Mouse (Mus musculus) layer of hippocampus, adult 8-10 months (tissue): ENCODE measurements around the gene Gpr19. TPM values are rescaled to one million over a fixed set of nuclear protein-coding genes. Genes with fewer than 3 reads are reported as not detected.
A peak's percentile ranks its signal among the peaks of the same experiment; 100 is the strongest.

Experiments
- DNase-seq, 2 experiments: peaks; one replicate each; pipeline ENCODE4 v3.0.0; 2022; ENCODE audit warnings: low spot score in 2 of 2
- total RNA-seq, 4 experiments: library from RNA; stranded (reverse); gene quantifications; 2 replicates each; pipeline ENCODE4 v1.2.4; 2022

Gene Gpr19
- total RNA-seq, 4 experiments from 2014 or later = 25.3 to 28.9 (median 27.3) TPM

GRCm38 (mm10) chr6:134923670-134924069 lies 25.3 kb upstream of the Gpr19 start:
- no peak for DNase-seq

GRCm38 (mm10) chr6:134922511-134923195 lies 24.3 kb upstream of the Gpr19 start:
- DNase-seq = no peak

DNA sequence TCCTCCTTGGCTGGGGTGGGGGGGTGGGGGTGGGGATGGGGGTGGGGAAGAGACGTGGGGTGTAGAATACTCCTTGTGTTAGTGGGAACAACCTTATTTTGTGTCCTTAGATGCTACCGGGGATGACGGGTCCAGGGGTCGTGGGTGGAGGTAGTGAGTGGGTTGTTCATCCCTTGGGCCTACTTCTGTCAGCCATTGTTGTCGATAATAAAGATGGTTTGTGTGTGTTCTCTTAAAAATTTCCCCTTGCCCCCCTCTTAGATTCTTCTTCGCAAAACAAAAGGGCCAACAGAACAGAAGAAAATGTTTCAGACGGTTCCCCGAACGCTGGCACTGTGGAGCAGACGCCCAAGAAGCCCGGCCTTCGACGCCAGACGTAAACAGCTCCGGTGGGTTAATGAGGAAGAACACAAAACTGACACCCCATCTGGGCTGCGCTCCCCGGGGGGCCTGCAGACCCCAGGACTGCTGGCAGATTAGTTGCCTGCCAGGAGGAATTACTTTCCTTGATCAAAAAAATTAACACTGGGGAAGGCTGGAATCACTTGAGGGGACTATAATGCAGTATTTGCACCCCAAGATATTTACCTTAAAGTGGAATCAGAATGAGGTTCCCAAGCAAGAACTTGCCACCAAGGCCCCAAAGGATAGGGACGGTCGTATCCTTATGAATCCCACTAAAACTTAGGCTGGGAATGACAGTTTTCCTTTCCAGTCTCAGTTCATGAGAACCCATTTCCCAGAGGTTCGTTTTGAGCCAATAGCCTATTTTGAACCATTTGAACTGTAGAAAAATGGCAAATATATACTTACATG lies 23.5 kb upstream of the Gpr19 start:
- no peak for DNase-seq

GRCm38 (mm10) chr6:134921014-134921694 lies 22.8 kb upstream of the Gpr19 start:
- peak; percentile 25 to 40 for DNase-seq

DNA sequence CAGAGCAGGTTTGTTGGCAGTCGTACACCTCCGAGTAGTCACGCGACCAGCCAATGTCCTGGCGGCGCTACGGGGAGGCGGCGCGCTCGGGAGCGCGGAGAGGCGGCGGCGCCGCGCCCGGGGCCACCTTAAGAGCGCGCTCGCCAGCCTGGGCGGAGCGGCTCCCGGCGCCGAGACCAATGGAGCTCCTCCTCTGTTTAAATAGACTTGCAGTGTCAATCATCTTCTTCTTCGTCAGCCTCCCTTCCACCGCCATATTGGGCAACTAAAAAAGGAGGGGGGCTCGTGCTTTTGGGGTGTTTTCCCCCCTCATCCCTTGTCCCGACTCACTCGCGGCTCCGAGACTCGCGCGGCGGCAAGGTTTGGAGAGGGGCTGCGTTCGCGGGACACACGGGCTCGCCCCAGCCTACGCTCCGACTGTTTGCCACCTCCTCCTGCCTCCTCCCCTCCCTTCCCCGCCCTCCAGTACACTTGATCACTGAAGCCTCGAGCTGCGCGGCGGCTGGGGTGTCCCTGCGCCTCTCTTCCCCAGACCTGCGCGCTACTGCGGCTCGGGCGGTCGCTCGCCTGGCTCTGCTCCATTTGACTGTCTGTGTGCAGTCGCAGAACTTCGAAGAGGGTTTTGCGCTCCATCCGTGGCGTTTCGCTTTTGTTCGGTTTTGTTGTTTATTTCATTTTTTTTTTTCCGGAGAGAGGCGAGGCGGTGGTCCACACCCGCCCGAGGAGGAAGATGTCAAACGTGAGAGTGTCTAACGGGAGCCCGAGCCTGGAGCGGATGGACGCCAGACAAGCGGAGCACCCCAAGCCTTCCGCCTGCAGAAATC lies 22.0 kb upstream of the Gpr19 start, which contains the start of gene Cdkn1b:
Gene Cdkn1b, plus strand, starts transcription at position 212 of the 824 bp plus-strand sequence.
- DNase-seq = peak; percentile 88 to 91

GRCm38 (mm10) chr6:134919511-134920189 lies 21.3 kb upstream of the Gpr19 start:
- no peak for DNase-seq

GRCm38 (mm10) chr6:134918769-134919168 lies 20.4 kb upstream of the Gpr19 start:
- DNase-seq = no peak

DNA sequence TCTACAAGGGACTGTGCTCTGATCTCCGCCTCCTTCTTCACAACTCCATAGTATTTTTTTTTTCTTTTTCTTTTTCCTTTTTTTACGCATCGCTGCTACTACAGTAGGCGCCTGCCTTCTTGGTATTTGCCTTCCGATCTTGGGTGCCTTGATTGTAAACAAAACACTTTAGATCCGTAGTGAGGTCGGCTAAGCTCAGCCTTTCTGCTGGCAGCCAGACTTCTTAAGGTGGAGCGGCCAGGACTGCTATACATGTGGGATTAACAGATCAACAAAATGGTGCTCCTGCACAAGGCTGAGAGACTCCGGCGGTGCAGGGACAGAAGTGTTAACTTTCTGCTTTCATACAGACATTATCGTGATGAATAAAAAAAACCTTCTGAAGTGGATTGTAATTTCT lies 18.7 kb upstream of the Gpr19 start:
- peak; percentile 26 to 30 for DNase-seq

DNA sequence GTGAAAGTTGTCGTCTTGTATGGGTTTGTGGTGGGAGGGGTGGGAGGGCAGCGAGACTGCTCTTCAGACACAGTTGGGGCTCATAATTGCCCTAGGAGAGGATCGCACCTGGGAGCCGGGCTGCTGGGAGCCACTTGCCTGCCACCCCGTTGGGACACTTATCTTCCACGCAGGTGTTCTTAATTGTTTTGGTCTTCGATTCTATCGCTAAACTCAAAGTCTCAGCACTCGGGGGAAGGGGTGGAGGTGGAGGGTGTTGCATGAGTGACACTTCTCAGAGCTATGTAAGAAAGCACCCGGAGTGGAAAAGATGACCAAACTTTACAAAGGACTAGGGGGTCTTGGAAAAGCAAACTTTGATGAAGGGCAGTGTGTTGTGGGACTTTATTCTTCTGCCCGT lies 18.3 kb upstream of the Gpr19 start:
- DNase-seq = no peak

- DNase-seq = no peak
Measured at GRCm38 (mm10) chr6:134914523-134914922, 16.1 kb upstream of the Gpr19 start.

DNA sequence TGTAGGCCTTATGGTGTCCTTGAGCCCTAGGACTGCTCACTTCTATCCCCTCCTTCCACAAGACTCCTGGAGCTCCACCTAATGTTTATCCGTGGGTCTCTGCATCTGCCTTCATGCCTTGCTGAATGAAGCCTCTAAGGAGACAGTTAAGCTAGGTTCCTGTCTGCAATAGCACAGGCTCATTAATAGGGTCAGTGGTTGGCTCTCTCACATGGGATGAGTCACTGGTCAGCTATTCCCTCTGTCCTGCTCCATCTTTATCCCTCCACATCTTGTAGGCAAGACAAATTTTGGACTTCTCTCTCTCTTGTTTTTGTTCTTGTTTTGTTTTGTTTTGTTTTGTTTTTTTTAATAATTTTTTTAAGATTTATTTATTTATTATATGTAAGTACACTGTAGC lies 7.4 kb upstream of the Gpr19 start:
- no peak for DNase-seq

- DNase-seq = no peak
Measured at GRCm38 (mm10) chr6:134903891-134904884, 5.8 kb upstream of the Gpr19 start.

DNA sequence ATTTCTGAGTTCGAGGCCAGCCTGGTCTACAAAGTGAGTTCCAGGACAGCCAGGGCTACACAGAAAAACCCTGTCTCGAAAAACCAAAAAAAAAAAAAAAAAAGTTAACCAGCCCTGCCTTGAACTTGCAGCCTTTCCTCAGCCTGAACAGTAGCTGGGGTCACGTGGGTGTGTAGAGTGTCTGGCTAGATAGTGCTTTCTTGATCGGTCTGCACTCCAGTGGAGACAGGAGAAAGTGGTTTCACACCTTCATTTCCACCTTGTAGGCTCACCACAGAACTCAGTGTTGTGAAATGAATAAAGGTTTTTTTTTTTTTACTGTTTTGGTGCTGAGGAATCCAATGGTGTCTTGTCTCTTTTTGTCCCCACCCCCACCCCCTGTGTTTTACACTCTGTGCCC lies 5.0 kb upstream of the Gpr19 start:
- no peak for DNase-seq

GRCm38 (mm10) chr6:134897443-134898094 lies 809 bp downstream of the Gpr19 start:
- peak; percentile 89 to 95 for DNase-seq

- no peak for DNase-seq
Measured at GRCm38 (mm10) chr6:134896570-134897436, 1.6 kb downstream of the Gpr19 start.

DNA sequence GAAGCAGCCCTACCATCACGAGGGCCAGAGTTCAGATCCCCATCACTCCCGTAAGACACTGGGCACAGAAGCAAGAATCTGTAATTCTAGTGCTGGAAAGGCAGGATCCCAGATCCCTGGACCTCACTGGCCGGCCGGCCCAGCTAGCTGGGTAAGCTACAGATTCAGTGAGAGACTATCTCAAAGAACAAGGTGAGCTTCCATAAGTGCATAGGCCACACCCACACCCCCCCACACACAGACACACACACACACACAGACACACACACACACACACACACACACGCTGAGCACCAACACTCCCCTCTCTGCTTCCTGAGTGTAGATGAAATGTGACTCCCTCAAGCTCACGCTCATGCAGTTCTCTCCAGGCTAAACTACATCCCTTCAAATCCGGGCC lies 7.9 kb downstream of the Gpr19 start:
- no peak for DNase-seq

GRCm38 (mm10) chr6:134889763-134890162 lies 8.6 kb downstream of the Gpr19 start:
- DNase-seq = no peak

DNA sequence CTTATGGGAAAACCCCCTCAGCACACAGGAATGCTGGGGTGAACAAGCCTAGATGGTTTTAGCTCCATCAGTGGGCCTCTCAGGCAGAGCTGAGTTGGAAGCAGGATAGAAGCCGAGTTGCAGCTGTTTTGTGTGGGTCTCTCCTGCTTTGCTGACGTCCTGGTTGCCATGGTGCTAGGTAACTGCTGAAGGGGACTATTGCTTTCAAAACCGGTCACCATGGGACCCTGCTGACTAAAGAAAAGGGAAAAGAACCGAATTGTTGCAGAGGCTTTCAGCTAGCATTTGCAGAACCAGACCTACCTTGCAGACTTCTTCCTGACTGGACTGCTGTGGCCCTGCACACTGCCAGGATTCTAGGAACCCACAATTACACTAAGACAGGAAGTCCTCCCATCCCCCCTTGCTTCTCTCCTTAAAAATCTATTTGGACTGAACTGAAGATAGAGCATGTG lies 9.8 kb downstream of the Gpr19 start:
- peak; percentile 64 to 80 for DNase-seq
